Mouse (Mus musculus) intestine, postnatal 0 days (tissue): ENCODE data around the gene Uqcrc1. TPM values are rescaled to one million over a fixed set of nuclear protein-coding genes. Genes with fewer than 3 reads are reported as not detected.

Source experiments
- ATAC-seq: fragments of 200-750 bp; cut with Nextera tagmentation; 2 replicates; pipeline ENCODE4 v1.8.0; 2017; ENCODE audit warnings: mild to moderate bottlenecking, moderate TSS enrichment, moderate library complexity
- H3K27ac ChIP-seq: fragments of 300-500 bp; sonication (generic); 2 replicates; pipeline ENCODE4 v1.5.1; 2014; ENCODE audit warnings: mild to moderate bottlenecking, low read depth, low read length, moderate library complexity
- H3K27me3 ChIP-seq: fragments of 300-500 bp; sonication (generic); replicated peaks from 2 replicates; pipeline ENCODE4 v1.6.1; 2014; ENCODE audit warnings: low read length, mixed read lengths; ENCODE audit not compliant: control insufficient read depth, insufficient read depth
- H3K36me3 ChIP-seq: fragments of 300-500 bp; sonication (generic); 2 replicates; pipeline ENCODE4 v1.6.1; 2014; ENCODE audit warnings: mild to moderate bottlenecking, moderate library complexity; ENCODE audit not compliant: control insufficient read depth, insufficient read depth
- H3K4me1 ChIP-seq: fragments of 300-500 bp; sonication (generic); replicated peaks from 2 replicates; pipeline ENCODE4 v1.6.1; 2014; ENCODE audit warnings: antibody characterized with exemption, low read length, mixed read lengths; ENCODE audit not compliant: control insufficient read depth, insufficient read depth
- H3K4me2 ChIP-seq: fragments of 300-500 bp; sonication (generic); replicated peaks from 2 replicates; pipeline ENCODE4 v1.6.1; 2014; ENCODE audit warnings: low read depth, mild to moderate bottlenecking, moderate library complexity
- H3K4me3 ChIP-seq: fragments of 300-500 bp; sonication (generic); 2 replicates; pipeline ENCODE4 v1.5.1; 2014; ENCODE audit warnings: low read depth, low read length
- H3K9ac ChIP-seq: fragments of 300-500 bp; sonication (generic); 2 replicates; pipeline ENCODE4 v1.6.1; 2014; ENCODE audit warnings: mild to moderate bottlenecking, low read depth, low read length
- H3K9me3 ChIP-seq: fragments of 300-500 bp; sonication (generic); 2 replicates; pipeline ENCODE4 v1.6.1; 2016; ENCODE audit warnings: mixed run types; ENCODE audit not compliant: control insufficient read depth
- CTCF ChIP-seq: sonication (generic); IDR thresholded peaks from 2 replicates; pipeline ENCODE4 v1.5.1; 2016; ENCODE audit warnings: low read depth, mild to moderate bottlenecking, control low read depth, antibody characterized with exemption, moderate library complexity
- WGBS: fragments of 180-500 bp; shearing (Covaris S2); extraction: QIAGEN DNeasy Blood & Tissue Kit; methylation state at CpG from one replicate; pipeline ENCODE4 v1.1.7; 2014; 5-methylcytosine and 5-hydroxymethylcytosine counted together
- polyA plus RNA-seq: library from polyadenylated mRNA; unstranded; fragments of >200 nt; fragmentation: Nextera tagmentation; extraction: Ambion mirVana; gene quantifications from 2 replicates; pipeline ENCODE4 v1.2.1, GENCODE M21; 2015

The Uqcrc1 gene
- polyA plus RNA-seq, 1 experiment from 2014 or later: 585 TPM

GRCm38 (mm10) chr9:108976483-108976882 is 40.0 kb downstream of the Uqcrc1 start:
- Histone ChIP-seq H3K36me3 (no peaks in the 10 kb centered on the region), H3K27ac (no peak overlapping the region), H3K4me1 (no peaks in the 10 kb centered on the region), H3K4me3 (no peak overlapping the region), H3K9ac (no peak overlapping the region), H3K4me2 (no peak overlapping the region), H3K9me3 (no peaks in the 10 kb centered on the region), H3K27me3 (no peaks in the 10 kb centered on the region)
- WGBS: 88% methylated on average over 9 of the region's 9 CpGs
- TF ChIP-seq CTCF: no peak
- ATAC-seq: no peak

GRCm38 (mm10) chr9:108977966-108978365 is 41.5 kb downstream of the Uqcrc1 start:
- no peak for ATAC-seq
- TF ChIP-seq CTCF: no peak
- H3K36me3 ChIP-seq: no peaks in the 10 kb centered on the region
- H3K4me1 ChIP-seq: no peaks in the 10 kb centered on the region
- H3K9me3 ChIP-seq: no peaks in the 10 kb centered on the region
- WGBS: 65% methylated on average over 7 of the region's 7 CpGs
- no peaks in the 10 kb centered on the region for H3K27me3 ChIP-seq
- no peak overlapping the region for H3K4me2 ChIP-seq
- H3K27ac ChIP-seq: no peak overlapping the region
- H3K4me3 ChIP-seq: no peak overlapping the region
- no peak overlapping the region for H3K9ac ChIP-seq

GRCm38 (mm10) chr9:108982498-108982897 is 46.1 kb downstream of the Uqcrc1 start:
- no peak overlapping the region for H3K4me3 ChIP-seq
- WGBS: 78% methylated on average over 8 of the region's 8 CpGs
- H3K27ac ChIP-seq: no peak overlapping the region
- H3K4me1 ChIP-seq: no peaks in the 10 kb centered on the region
- ATAC-seq: no peak
- H3K36me3 ChIP-seq: no peaks in the 10 kb centered on the region
- TF ChIP-seq CTCF: no peak
- H3K9ac ChIP-seq: no peak overlapping the region
- no peak overlapping the region for H3K4me2 ChIP-seq
- H3K27me3 ChIP-seq: no peaks in the 10 kb centered on the region
- no peaks in the 10 kb centered on the region for H3K9me3 ChIP-seq

GRCm38 (mm10) chr9:108983209-108983608 is 46.8 kb downstream of the Uqcrc1 start:
- no peak for ATAC-seq
- Histone ChIP-seq H3K4me2 (no peak overlapping the region), H3K36me3 (no peaks in the 10 kb centered on the region), H3K4me3 (no peak overlapping the region), H3K27me3 (no peaks in the 10 kb centered on the region), H3K4me1 (peaks cover 5% of the 10 kb centered on the region; the same call in 1 of the 2 replicates), H3K9me3 (no peaks in the 10 kb centered on the region), H3K9ac (no peak overlapping the region), H3K27ac (no peak overlapping the region)
- 55% methylated on average over 9 of the region's 9 CpGs for WGBS
- no peak for TF ChIP-seq CTCF

GRCm38 (mm10) chr9:108985710-108986109 is 49.3 kb downstream of the Uqcrc1 start, which contains the start of gene Ucn2:
TSS of gene Ucn2 (plus strand) at chr9:108986010.
- H3K4me3 ChIP-seq: no peak within 1 kb of the TSS
- H3K9ac ChIP-seq: no peak within 1 kb of the TSS
- H3K4me1 ChIP-seq: peaks cover 12% of the 10 kb centered on the region
- TF ChIP-seq CTCF: no peak
- ATAC-seq: no peak
- no peaks in the 10 kb centered on the region for H3K27me3 ChIP-seq
- 82% methylated on average over 4 of the region's 4 CpGs for WGBS
- H3K27ac ChIP-seq: no peak within 1 kb of the TSS
- no peaks in the 10 kb centered on the region for H3K9me3 ChIP-seq
- no peaks in the 10 kb centered on the region for H3K36me3 ChIP-seq
- H3K4me2 ChIP-seq: no peak within 1 kb of the TSS

- H3K27ac ChIP-seq: no peak overlapping the region
- H3K4me3 ChIP-seq: peak overlapping the region; percentile 3; the same call in 1 of the 2 replicates
- peaks cover 12% of the 10 kb centered on the region for H3K4me1 ChIP-seq
- no peaks in the 10 kb centered on the region for H3K36me3 ChIP-seq
- no peak for TF ChIP-seq CTCF
- no peak overlapping the region for H3K9ac ChIP-seq
- WGBS: 21% methylated on average over 13 of the region's 15 CpGs
- H3K4me2 ChIP-seq: peak overlapping the region; percentile 55
- ATAC-seq: no peak
- no peaks in the 10 kb centered on the region for H3K27me3 ChIP-seq
- no peaks in the 10 kb centered on the region for H3K9me3 ChIP-seq
These were observed 51.4 kb downstream of the Uqcrc1 start for GRCm38 (mm10) chr9:108987704-108988350.
